Mouse (Mus musculus) G1E (cell line): Measurements from ENCODE around the gene Rexo4.
A peak's percentile ranks its signal among the peaks of the same experiment; 100 is the strongest.

Source experiments
- CTCF ChIP-seq: IDR thresholded peaks from 2 replicates; pipeline ENCODE4 v1.5.1; 2012; ENCODE audit warnings: low read depth, low read length, inconsistent platforms, mixed read lengths
- GATA2 ChIP-seq: IDR thresholded peaks from 2 replicates; pipeline ENCODE4 v1.6.1; 2012; ENCODE audit warnings: low read depth, low read length, inconsistent platforms, borderline replicate concordance
- POLR2AphosphoS5 ChIP-seq: IDR thresholded peaks from 2 replicates; pipeline ENCODE4 v1.6.1; 2012; ENCODE audit warnings: low read depth, low read length, inconsistent platforms; ENCODE audit not compliant: insufficient replicate concordance
- TAL1 ChIP-seq: conservative IDR thresholded peaks from 2 replicates; pipeline ENCODE4 v1.6.1; 2012; ENCODE audit warnings: low read depth, low read length, inconsistent platforms, mixed read lengths

DNA sequence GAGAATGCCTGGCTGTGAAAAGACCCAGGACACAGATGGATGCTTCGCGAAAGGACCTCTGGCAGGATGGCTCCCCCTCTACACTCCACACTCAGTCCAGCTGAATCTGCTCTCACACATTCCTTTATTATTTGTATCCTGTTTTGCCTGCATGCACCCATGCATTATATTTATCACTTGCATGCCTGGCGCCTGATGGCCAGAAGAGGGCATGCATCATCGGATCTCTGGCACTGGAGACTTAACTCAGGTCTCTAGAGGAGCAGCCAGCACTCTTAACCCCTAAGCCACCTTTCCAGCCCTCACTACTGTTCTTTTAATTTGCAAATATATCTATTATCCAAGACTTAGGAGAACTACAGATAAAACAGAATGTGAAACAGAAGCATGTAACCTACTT, 3.4 kb downstream of the Rexo4 start:
- no peak for TF ChIP-seq POLR2AphosphoS5
- no peak for TF ChIP-seq TAL1
- peak; percentile 16; the same call in 1 of the 2 replicates for TF ChIP-seq CTCF
- no peak for TF ChIP-seq GATA2
